Mouse (Mus musculus) embryo, embryonic 10 days (tissue): ENCODE results near the gene Mrrf.

ENCODE experiments used
- DNase-seq: peaks from one replicate; pipeline ENCODE4 v3.0.0-alpha.2; 2015; ENCODE audit warnings: low spot score

The Mrrf gene

GRCm38 (mm10) chr2:36136300-36136941 lies at the start of gene Mrrf, which contains the start of gene Rbm18:
TSS of gene Mrrf (plus strand) at chr2:36136389.
TSS of gene Rbm18 (minus strand) at chr2:36136773.
- peak; percentile 95 for DNase-seq

GRCm38 (mm10) chr2:36089190-36089589 lies 47.0 kb upstream of the Mrrf start:
- DNase-seq = no peak

DNA sequence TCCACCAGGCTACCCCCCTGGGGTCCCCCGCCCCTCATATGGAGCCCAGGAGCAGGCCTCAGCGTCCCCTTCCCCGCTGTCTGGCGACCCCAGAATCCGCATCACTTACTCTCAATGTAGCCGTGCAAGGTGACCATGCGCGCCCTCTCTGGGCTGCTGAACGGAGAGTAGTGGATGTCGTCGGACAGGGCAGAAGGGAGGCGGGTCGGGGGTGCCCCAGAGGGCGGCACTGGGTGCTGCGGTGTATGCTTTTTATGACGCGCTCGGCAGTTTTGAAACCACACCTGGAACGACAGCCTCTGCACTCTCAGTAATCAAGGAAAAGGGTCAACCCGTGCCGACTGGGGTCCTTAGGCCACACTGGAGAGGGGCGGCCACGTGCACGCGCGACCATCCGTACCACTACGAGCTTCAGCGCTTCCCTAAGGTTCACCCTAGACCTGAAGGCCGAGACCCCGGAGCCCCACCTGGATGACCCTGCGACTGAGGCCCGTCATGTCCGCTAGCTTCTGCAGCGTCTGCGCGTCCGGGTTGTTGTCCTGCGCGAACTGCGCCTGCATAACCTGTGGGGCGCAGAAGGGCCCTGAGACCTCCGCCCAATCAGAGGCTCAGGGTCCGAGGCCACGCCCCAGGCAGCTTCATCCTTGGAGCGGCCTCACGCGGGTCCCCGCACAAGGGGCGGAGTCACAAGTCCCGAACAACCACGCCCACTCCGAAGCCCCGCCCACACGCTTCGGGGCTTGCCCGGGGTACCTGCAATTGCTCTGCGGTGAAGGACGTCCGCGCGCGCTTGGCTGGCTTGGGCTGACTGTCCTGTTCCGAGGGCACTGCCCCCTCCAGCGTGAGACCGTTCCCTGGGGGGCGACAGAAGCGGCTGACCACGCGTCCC lies 45.1 kb upstream of the Mrrf start:
- peak; percentile 92 for DNase-seq

GRCm38 (mm10) chr2:36092748-36093147 lies 43.4 kb upstream of the Mrrf start:
- DNase-seq = peak; percentile 30

- DNase-seq = no peak
These were observed 42.9 kb upstream of the Mrrf start for GRCm38 (mm10) chr2:36093301-36093700.

DNA sequence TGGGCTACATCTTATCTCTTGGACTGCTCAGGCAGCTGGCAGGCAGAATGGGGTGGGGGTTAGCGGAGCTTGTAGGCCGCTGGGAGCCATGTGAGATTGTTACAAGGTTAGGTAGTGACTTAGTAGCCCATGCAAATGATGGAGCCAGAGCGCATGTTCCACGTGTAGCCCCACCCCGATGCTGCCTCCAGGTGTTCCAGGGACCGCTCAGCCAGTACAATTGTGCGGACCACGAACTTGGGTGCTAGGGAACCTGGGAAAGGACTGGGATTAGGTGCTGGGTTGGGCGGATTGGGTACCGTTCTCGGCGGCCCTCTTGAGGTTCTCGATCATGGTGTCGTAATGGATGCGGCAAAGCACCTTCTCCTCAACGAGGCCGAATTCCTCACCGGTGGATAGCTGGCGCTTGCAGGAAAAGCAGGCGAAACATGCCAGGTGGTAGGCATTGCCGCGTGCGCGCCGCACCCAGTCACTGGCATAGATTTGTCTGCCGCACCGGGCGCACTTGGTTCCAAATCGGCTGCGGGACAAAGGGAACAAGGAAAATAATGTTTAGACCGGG lies 42.2 kb upstream of the Mrrf start:
- no peak for DNase-seq

DNA sequence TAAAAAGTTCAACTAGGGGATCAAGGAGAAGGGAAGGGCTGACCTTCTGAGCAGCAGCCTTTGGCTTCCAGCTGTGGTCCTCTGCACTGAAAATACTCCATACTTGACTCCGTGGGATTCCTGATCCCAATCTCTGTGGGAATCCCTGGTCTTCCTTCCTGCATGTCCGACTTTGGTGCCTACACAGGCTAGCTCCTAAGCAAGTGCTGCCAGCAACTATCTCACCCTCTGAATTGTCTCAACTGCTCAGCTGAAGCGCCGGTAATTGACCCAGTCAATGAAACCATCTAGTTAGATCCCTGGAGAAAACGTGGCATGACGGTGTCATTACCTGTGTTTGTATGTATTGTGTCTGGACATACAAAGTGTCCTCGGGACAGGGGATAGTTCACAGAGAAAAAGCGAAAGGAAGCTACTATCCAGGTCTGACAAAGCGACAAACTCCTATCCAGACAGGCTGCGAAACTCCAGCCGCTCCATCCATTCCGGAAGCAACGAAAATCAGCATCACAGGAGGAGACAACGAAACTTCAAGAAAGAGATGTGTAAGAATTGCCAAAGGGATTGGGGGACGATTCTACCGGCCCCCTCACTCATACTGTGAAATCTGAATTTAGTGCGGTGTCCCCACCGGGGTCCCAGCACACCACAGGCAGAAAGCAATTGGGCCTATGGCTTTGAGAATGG lies 38.9 kb upstream of the Mrrf start:
- no peak for DNase-seq

GRCm38 (mm10) chr2:36098021-36098420 lies 38.2 kb upstream of the Mrrf start:
- no peak for DNase-seq

- DNase-seq = peak; percentile 66
These were observed 36.5 kb upstream of the Mrrf start for GRCm38 (mm10) chr2:36099739-36100138.

DNA sequence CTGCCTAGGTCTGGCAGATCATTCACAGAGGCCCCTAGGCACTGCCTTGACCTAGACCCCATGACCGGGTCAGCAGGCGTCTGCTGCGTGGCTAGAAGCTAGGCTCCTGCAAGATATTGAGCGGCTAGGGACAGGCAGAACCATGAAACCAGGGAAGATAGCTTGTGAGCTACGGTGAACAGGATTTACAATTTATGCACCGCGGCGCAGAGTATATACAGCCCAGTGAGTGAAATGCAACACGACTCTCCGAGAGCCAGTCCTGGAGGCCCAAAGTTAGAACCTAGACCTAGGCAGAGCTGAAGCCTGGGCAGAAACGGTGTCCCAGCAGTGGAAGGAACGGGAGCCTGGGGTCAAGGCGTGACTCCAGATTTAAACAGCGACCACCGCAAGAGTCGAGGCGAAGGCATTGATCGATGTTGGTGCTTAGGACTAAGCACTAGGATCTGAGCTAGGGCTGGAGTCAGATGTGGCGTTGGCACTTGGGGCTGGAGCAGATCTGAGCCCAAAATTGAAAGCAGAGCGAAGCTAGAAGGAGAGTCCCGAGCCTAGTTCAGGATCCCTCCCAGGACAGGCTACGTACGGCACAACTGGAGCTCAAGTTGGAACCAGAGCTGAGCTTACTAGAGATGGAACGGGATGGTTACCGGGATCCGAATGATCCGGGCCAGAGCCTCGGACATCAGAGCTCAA lies 34.2 kb upstream of the Mrrf start:
- DNase-seq = peak; percentile 46

DNA sequence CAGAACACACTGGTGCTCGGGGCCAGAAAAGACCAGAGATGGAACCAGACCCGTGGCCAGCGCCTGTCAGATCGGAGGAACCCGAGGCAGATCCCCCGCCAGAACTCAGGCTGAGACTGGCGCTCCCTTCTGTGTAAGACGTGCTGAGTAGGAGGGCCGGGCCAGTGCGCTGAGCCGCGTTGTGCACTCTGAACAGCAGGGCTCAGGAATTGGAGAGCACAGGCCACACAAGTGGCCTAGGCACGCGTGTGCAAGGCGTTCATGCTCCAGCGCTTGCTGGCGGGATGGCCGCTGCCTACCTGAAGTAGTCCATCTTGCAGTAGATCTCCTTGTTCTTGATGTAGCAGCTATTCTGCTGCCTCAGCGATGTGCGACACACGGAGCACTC lies 33.6 kb upstream of the Mrrf start:
- DNase-seq = peak; percentile 68

GRCm38 (mm10) chr2:36103069-36103554 lies 33.1 kb upstream of the Mrrf start:
- DNase-seq = peak; percentile 27

- peak; percentile 57 for DNase-seq
These were observed 32.4 kb upstream of the Mrrf start for GRCm38 (mm10) chr2:36103555-36104367.

DNA sequence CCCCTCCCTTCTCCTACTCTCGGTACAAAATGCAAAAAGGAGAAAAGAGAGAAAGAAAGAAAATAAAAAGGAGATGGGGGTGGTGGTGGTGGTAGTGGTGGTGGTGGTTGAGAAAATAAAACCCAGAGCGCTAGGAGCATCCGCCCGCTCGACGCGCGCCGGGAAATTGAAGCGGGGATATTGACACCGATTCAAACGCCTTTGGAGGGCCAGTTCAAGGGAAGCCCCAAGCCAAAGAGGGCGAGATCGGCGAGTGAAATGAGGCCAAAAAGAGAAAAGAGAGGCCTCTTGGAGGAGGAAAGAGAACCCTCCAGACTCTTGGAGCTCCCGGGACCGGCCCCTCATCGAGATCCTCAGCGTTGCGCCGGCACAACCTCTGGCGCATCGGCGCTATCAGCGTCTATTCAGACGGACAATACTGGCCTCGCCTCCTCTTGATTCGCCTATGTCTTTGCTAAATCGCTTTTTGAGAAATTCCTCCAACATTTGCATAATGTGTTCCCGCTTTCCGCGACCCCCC lies 31.7 kb upstream of the Mrrf start:
- peak; percentile 58 for DNase-seq

- DNase-seq = peak; percentile 39
These were observed 31.0 kb upstream of the Mrrf start, which contains the start of gene Lhx6 for GRCm38 (mm10) chr2:36104956-36105741. TSS of gene Lhx6 (minus strand) at chr2:36105408.

DNA sequence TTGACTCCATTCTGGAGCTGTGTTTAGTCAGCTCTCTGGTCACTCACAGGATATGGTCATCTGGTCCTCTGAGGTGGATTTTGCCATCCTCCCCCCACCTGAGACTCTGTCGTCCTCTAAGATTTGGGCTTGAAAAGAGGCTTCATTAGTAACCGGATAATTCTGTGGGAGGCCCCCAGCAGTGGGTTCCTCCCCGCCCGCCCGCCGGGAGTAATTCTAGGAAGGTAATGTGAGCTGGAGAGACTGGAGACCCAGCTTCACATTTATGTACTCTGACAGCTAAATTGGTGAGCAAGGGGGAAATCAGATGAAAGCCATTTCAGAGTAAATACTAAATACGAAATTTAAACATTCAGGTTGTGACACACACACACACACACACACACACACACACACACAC lies 27.6 kb upstream of the Mrrf start:
- DNase-seq = no peak

GRCm38 (mm10) chr2:36112632-36113031 lies 23.6 kb upstream of the Mrrf start:
- no peak for DNase-seq

DNA sequence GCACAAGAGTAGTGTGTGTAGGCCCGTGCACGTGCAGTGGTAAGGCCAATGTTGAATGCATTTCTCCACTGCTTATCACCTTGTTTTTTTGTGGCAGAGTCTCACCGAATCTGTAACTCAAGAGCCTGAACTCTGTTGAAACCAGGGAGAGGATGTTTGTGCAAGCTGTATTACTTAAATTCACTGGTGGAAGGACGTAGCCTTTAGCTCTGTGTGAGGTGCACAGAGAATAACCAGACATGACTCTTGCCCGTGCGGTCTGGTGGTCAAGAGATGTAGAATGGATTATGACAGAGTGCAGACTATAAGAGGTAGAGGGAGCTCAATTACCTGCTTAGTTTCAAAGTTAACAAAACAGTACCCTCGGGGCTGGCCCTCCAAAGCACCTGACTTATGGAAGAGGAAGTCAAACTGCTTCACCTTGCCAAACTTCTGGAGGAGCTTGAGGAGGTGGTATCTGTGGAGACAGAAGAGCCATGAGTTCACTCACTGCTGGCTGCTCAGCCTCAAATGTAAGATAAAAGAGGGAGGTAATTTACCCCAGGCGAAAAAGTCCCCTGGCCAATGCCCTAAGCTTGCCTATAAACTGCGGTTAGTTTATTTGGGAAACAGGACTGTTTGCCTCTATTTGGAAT lies 9.3 kb upstream of the Mrrf start:
- no peak for DNase-seq

- no peak for DNase-seq
These were observed 8.2 kb upstream of the Mrrf start for GRCm38 (mm10) chr2:36127973-36128372.
